Mouse (Mus musculus) liver, postnatal 0 days (tissue): ENCODE results near the gene Cep170b. TPM values are rescaled to one million over a fixed set of nuclear protein-coding genes. Genes with fewer than 3 reads are reported as not detected.
A peak's percentile ranks its signal among the peaks of the same experiment; 100 is the strongest.

ENCODE experiments used
- ATAC-seq: fragments of 200-750 bp; cut with Nextera tagmentation; 2 replicates; pipeline ENCODE4 v1.8.0; 2017; ENCODE audit warnings: mild to moderate bottlenecking, moderate library complexity
- DNase-seq: peaks from one replicate; pipeline ENCODE4 v3.0.0-alpha.2; 2016
- H3K27ac ChIP-seq: fragments of 300-500 bp; sonication (generic); 2 replicates; pipeline ENCODE4 v1.5.1; 2014; ENCODE audit warnings: antibody characterized with exemption, moderate library complexity, mild to moderate bottlenecking, low read depth
- H3K27me3 ChIP-seq: fragments of 300-500 bp; sonication (generic); 2 replicates; pipeline ENCODE4 v1.6.1; 2014; ENCODE audit warnings: low read length, control low read depth, mixed read lengths; ENCODE audit not compliant: insufficient read depth
- H3K36me3 ChIP-seq: fragments of 300-500 bp; sonication (generic); replicated peaks from 2 replicates; pipeline ENCODE4 v1.6.1; 2014; ENCODE audit warnings: mild to moderate bottlenecking, control low read depth, low read length, moderate library complexity, mixed read lengths; ENCODE audit not compliant: insufficient read depth
- H3K4me1 ChIP-seq: fragments of 300-500 bp; sonication (generic); 2 replicates; pipeline ENCODE4 v1.6.1; 2014; ENCODE audit warnings: antibody characterized with exemption, mild to moderate bottlenecking, control low read depth; ENCODE audit not compliant: insufficient read depth
- H3K4me2 ChIP-seq: fragments of 300-500 bp; sonication (generic); 2 replicates; pipeline ENCODE4 v1.6.1; 2014; ENCODE audit warnings: low read depth, mild to moderate bottlenecking, low read length, moderate library complexity, mixed read lengths
- H3K4me3 ChIP-seq: fragments of 300-500 bp; sonication (generic); 2 replicates; pipeline ENCODE4 v1.5.1; 2014; ENCODE audit warnings: low read depth, low read length
- H3K9ac ChIP-seq: fragments of 300-500 bp; sonication (generic); replicated peaks from 2 replicates; pipeline ENCODE4 v1.6.1; 2014; ENCODE audit warnings: mild to moderate bottlenecking, moderate library complexity
- H3K9me3 ChIP-seq: fragments of 300-500 bp; sonication (generic); 2 replicates; pipeline ENCODE4 v1.6.1; 2016; ENCODE audit warnings: mild to moderate bottlenecking, control low read depth, low read length, mixed read lengths
- CTCF ChIP-seq: sonication (generic); IDR thresholded peaks from 2 replicates; pipeline ENCODE4 v1.5.1; 2016; ENCODE audit warnings: antibody characterized with exemption, low read depth
- EP300 ChIP-seq: IDR thresholded peaks from 2 replicates; pipeline ENCODE4 v1.6.1; 2016; ENCODE audit warnings: antibody characterized with exemption, low read depth, mild to moderate bottlenecking
- WGBS: fragments of 180-500 bp; shearing (Covaris S2); extraction: QIAGEN DNeasy Blood & Tissue Kit; methylation state at CpG from one replicate; pipeline ENCODE4 v1.1.7; 2014; ENCODE audit not compliant: insufficient replicate concordance; 5-methylcytosine and 5-hydroxymethylcytosine counted together
- polyA plus RNA-seq: library from polyadenylated mRNA; unstranded; fragments of >200 nt; fragmentation: Nextera tagmentation; extraction: Ambion mirVana; gene quantifications from 2 replicates; pipeline ENCODE4 v1.2.1, GENCODE M21; 2015

The Cep170b gene
- polyA plus RNA-seq, 1 experiment from 2014 or later, result 4.0 TPM

DNA sequence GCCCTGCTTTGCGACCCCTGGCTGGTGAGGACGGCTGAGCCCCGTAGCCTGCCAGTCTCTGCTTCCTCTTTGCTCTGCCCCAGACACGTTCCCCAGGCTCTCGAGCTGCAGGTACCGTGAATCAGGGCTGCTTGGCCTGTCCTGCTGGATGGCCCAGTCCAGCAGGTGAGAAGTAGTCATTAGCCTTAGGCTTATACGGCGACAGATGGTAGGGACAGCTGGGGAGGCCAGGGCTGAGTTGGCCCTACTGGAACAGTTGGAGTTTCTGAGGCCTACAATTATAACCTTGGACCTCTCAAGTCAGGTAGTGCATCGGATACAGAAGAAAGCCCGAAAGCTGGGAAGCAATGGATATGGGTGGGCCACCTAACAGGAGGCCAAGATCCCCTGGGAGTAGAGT is 12.3 kb downstream of the Cep170b start:
- Histone ChIP-seq H3K27ac (no peak overlapping the region), H3K4me1 (no peaks in the 10 kb centered on the region), H3K9me3 (no peaks in the 10 kb centered on the region), H3K9ac (no peak overlapping the region), H3K4me3 (no peak overlapping the region), H3K36me3 (0 out of 2 replicates have a peak, but pooled peaks cover 5% of the 10 kb centered on the region), H3K27me3 (no peaks in the 10 kb centered on the region), H3K4me2 (no peak overlapping the region)
- DNase-seq (no peak), ATAC-seq (no peak)
- WGBS, result 75% methylated on average over 10 of the region's 10 CpGs
- TF ChIP-seq EP300 (no peak), CTCF (no peak)

DNA sequence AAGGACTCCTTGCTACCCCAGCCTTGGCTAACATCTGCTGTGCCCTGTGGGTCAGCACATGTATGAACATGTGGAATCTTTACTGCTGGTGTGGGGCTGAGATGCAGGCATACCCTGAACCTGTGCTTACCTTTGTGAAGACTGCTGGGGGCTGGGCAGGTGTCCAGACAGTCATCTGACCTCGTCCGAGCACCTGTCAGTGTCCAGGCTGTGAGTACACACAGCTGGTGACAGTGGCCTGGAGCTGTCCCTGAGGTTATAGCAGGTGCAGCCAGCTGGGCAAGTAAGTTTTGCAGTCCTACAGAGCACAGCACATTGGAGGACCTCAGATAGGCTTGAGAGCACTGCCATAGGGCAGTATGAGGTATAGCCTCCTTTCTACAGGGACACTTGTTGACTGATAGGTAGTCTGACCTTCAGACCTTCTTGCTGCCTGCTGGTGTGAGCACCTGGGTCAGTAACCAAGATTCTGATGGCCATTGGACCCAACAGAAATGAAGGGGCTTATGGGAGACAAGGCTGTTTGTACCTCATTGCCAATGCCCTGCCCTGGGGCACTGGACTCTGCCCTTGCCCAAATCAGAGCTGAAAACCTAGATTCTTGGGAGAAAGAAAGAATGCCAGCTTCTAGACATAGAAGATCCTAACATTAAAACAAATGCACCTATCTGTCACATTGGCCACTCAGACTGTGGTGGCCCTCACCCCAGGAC is 14.0 kb downstream of the Cep170b start:
- H3K9ac ChIP-seq, result no peak overlapping the region; the same call in 1 of the 2 replicates
- H3K27ac ChIP-seq, result no peak overlapping the region
- ATAC-seq (peak; percentile 35; the same call in 1 of the 2 replicates), DNase-seq (no peak)
- no peaks in the 10 kb centered on the region for H3K27me3 ChIP-seq
- no peaks in the 10 kb centered on the region for H3K4me1 ChIP-seq
- WGBS, result 56% methylated on average over 2 of the region's 2 CpGs
- 0 out of 2 replicates have a peak, but pooled peaks cover 5% of the 10 kb centered on the region for H3K36me3 ChIP-seq
- no peak for TF ChIP-seq CTCF
- no peak for TF ChIP-seq EP300
- no peak overlapping the region for H3K4me3 ChIP-seq
- H3K9me3 ChIP-seq, result no peaks in the 10 kb centered on the region
- no peak overlapping the region for H3K4me2 ChIP-seq

DNA sequence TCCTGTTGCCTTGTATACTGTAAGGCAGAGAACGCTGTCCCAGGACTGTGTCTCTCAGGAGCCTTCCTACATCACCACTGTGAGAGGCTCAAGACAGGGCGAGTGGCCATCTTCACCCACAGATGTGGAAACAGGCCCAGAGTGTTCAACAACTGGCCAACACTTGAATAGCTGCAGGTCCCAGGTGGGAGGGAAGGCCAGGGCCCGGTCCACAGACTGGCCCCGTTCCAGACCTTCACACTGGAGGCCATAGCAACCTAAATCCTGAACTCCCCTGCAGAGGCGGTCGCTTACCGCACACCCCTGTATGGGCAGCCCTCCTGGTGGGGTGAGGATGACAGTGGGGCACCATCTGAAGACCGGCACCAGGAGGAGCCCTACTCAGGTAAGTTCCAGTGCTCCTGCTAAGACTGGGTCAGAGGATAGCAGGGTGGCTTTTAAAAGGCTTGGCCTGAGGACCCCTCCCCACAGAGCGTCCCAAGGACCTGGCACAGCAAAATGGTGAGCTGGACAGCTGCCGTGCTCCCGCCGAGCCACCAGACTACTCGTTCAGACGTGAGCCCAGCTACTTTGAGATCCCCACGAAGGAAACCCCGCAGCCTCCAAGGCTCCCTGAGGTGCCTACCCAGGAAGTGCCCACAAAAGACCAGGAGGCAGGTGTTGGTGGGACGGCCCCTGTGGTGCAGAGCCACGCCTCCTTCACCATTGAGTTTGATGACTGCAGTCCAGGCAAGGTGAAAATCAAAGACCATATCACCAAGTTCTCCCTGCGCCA is 14.8 kb downstream of the Cep170b start:
- H3K4me3 ChIP-seq, result no peak overlapping the region
- no peak for TF ChIP-seq EP300
- TF ChIP-seq CTCF, result no peak
- DNase-seq (no peak), ATAC-seq (no peak)
- H3K27ac ChIP-seq, result no peak overlapping the region
- WGBS, result 82% methylated on average over 19 of the region's 19 CpGs
- H3K9ac ChIP-seq, result no peak overlapping the region
- no peaks in the 10 kb centered on the region for H3K9me3 ChIP-seq
- H3K4me2 ChIP-seq, result no peak overlapping the region
- 0 out of 2 replicates have a peak, but pooled peaks cover 5% of the 10 kb centered on the region for H3K36me3 ChIP-seq
- no peaks in the 10 kb centered on the region for H3K27me3 ChIP-seq
- H3K4me1 ChIP-seq, result no peaks in the 10 kb centered on the region

DNA sequence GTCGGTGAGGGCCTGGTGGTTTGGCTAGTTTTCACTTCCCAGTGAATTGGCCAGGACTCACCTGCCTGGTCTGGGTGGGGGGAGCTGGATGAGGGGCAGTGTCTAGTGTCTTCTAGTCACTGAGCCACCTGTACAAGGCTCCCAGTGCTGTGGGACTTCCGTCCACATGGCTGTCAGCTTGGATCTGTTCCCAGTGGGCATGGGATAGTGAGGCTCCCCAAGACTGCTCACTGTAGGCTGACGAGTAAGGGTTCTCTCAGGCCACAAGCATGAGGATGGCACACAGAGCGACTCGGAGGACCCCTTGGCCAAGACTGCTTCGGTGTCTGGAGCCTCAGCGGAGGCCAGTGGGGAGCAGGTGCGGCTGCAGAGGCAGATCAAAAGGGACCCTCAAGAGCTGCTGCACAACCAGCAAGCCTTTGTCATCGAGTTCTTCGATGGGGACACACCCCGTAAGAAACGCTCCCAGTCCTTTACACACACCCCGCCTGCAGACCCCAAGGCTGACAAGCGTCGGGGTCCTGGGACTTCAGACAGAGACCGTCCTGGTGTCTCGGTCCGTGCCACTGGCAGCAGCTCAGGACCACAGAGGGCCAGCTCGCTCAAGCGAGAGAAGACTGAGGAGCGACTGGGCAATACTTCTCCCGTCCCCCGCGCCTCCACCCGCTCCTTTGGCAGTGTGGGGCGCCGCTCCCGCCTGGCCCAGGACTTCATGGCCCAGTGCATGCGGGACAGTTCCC is 15.8 kb downstream of the Cep170b start:
- ATAC-seq (no peak), DNase-seq (no peak)
- no peak overlapping the region for H3K4me2 ChIP-seq
- H3K4me3 ChIP-seq, result no peak overlapping the region
- no peak overlapping the region for H3K9ac ChIP-seq
- H3K9me3 ChIP-seq, result no peaks in the 10 kb centered on the region
- TF ChIP-seq EP300, result no peak
- TF ChIP-seq CTCF, result no peak
- 0 out of 2 replicates have a peak, but pooled peaks cover 5% of the 10 kb centered on the region for H3K36me3 ChIP-seq
- 83% methylated on average over 29 of the region's 29 CpGs for WGBS
- H3K27ac ChIP-seq, result no peak overlapping the region
- no peaks in the 10 kb centered on the region for H3K27me3 ChIP-seq
- no peaks in the 10 kb centered on the region for H3K4me1 ChIP-seq

DNA sequence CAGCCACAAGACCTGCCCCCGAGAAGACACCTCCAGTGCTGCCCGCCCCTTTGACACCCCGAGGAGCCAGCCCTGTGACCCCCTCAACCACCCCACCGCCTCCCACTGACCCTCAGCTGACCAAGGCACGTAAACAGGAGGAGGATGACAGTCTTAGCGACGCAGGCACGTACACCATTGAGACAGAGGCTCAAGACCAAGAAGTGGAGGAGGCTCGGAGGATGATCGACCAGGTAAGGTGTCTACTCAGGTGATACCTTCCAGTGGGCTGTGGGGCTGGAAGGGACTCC is 16.3 kb downstream of the Cep170b start:
- ATAC-seq (no peak), DNase-seq (no peak)
- Histone ChIP-seq H3K27ac (no peak overlapping the region), H3K36me3 (0 out of 2 replicates have a peak, but pooled peaks cover 2% of the 10 kb centered on the region), H3K4me3 (no peak overlapping the region), H3K9ac (no peak overlapping the region), H3K4me1 (no peaks in the 10 kb centered on the region), H3K9me3 (no peaks in the 10 kb centered on the region), H3K4me2 (no peak overlapping the region), H3K27me3 (no peaks in the 10 kb centered on the region)
- WGBS, result 83% methylated on average over 10 of the region's 10 CpGs
- TF ChIP-seq EP300, result no peak
- no peak for TF ChIP-seq CTCF

DNA sequence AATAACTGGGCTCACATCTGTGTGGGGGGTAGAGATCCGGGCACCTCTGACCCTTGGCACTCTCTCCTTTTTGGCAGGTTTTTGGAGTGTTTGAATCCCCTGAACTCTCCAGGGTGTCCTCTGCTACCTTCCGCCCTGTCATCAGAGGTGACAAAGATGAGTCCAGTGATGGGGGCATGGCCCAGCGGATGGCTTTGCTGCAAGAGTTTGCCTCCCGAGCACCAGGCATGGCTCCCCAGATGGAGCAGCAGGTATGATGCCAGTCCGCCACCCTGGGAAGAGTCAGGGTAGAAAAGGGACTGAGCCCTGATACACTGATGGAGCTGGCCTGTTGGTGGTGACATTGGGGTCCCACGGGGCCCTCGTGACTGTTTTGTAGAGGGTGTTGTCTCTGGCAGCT is 16.8 kb downstream of the Cep170b start:
- Histone ChIP-seq H3K36me3 (0 out of 2 replicates have a peak, but pooled peaks cover 2% of the 10 kb centered on the region), H3K9ac (no peak overlapping the region), H3K4me2 (no peak overlapping the region), H3K27ac (no peak overlapping the region), H3K9me3 (no peaks in the 10 kb centered on the region), H3K4me3 (no peak overlapping the region), H3K4me1 (no peaks in the 10 kb centered on the region), H3K27me3 (no peaks in the 10 kb centered on the region)
- DNase-seq (no peak), ATAC-seq (no peak)
- WGBS, result 84% methylated on average over 7 of the region's 7 CpGs
- TF ChIP-seq CTCF, result no peak
- no peak for TF ChIP-seq EP300
